Mouse (Mus musculus) spleen, adult 2 months (tissue): ENCODE measurements around the gene Frrs1l. TPM values are rescaled to one million over a fixed set of nuclear protein-coding genes. Genes with fewer than 3 reads are reported as not detected.

ENCODE experiments used
- DNase-seq, 2 experiments: peaks; one replicate each; pipeline versions ENCODE4 v3.0.0 to v3.0.0-alpha.2; 2012 to 2021; ENCODE audit warnings: low spot score in 2 of 2, low read depth in 1 of 2
- H3K27ac ChIP-seq: fragments of 200-500 bp; 2 replicates; pipeline ENCODE4 v1.5.1; 2012; ENCODE audit warnings: low read length, inconsistent platforms; ENCODE audit not compliant: insufficient read depth
- H3K27me3 ChIP-seq: fragments of 200-500 bp; 2 replicates; pipeline ENCODE4 v1.6.1; 2012; ENCODE audit warnings: mild to moderate bottlenecking, moderate library complexity, low read length, inconsistent platforms; ENCODE audit not compliant: control insufficient read depth, insufficient read depth
- H3K36me3 ChIP-seq: fragments of 200-500 bp; 2 replicates; pipeline ENCODE4 v1.6.1; 2012; ENCODE audit warnings: mild to moderate bottlenecking, low read length, inconsistent platforms; ENCODE audit not compliant: control insufficient read depth, insufficient read depth
- H3K4me1 ChIP-seq: fragments of 200-500 bp; 2 replicates; pipeline ENCODE4 v1.6.1; 2011; ENCODE audit warnings: inconsistent platforms; ENCODE audit not compliant: control insufficient read depth, insufficient read depth, insufficient read length
- H3K4me3 ChIP-seq: fragments of 200-500 bp; 2 replicates; pipeline ENCODE4 v1.5.1; 2011; ENCODE audit warnings: mild to moderate bottlenecking, inconsistent platforms; ENCODE audit not compliant: insufficient read depth, insufficient read length; ENCODE audit errors: extremely low read depth
- CTCF ChIP-seq: fragments of 200-500 bp; IDR thresholded peaks from 2 replicates; pipeline ENCODE4 v1.5.1; 2011; ENCODE audit warnings: mild to moderate bottlenecking, inconsistent platforms; ENCODE audit not compliant: insufficient read depth, insufficient read length, insufficient replicate concordance; ENCODE audit errors: extremely low read depth
- POLR2A ChIP-seq: fragments of 200-500 bp; IDR thresholded peaks from 2 replicates; pipeline ENCODE4 v1.6.1; 2011; ENCODE audit warnings: low read depth, low read length, inconsistent platforms
- WGBS: fragments of 180-500 bp; shearing (Covaris S2); methylation state at CpG from one replicate; pipeline ENCODE4 v1.1.7; 2018; 5-methylcytosine and 5-hydroxymethylcytosine counted together
- polyA plus RNA-seq: library from polyadenylated mRNA; depleted of rRNA; stranded (reverse); fragments of >200 nt; gene quantifications from 2 replicates; pipeline ENCODE4 v1.2.3, GENCODE M21; 2012

The Frrs1l gene
- polyA plus RNA-seq, 1 experiment, result not detected

DNA sequence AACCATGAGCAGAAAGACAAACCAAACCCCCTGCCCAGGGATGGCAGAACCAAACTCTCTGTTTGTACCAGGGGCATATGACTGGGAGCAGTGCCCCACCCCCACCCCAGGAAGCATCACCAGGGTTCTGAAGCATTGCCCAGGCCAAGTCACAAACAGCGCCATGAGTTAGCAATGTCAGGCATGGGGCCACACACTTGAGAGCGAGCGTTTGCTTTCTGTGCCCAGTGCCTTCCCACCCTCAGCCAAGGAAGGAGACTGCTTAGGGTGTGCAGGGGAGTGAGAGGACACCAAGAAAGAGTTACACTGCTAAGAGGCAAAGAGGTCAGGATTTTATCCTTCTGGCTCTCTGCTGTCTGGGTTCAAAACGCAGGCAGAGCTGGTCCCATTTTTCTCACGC is 20.2 kb upstream of the Frrs1l start:
- no peak for TF ChIP-seq CTCF
- no peak for TF ChIP-seq POLR2A
- no peaks in the 10 kb centered on the region for H3K27me3 ChIP-seq
- H3K36me3 ChIP-seq, result no peaks in the 10 kb centered on the region
- 61% methylated on average over 5 of the region's 5 CpGs for whole genome bisulfite sequencing
- no peaks in the 10 kb centered on the region for H3K4me1 ChIP-seq
- H3K27ac ChIP-seq, result no peak overlapping the region
- no peak overlapping the region for H3K4me3 ChIP-seq
- DNase-seq, result no peak

DNA sequence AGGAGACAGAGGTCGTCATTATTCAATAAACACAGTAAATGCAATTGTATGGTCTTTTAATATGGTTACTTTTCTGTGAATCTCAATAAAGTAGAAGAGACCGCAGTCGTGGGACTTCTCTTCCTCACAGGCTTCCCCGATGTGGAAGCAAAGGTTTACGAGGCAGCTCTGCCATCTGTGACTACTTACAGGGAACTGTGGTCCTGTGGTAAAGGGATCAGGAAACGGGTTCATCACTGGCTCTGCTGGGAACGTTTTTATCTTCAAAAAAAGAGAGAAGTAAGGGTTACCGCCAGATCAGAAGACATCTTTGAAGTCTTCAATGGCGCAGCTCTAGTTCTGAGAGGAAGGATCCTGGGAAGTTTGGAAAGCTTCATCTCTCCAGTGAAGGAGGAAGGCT is 17.5 kb upstream of the Frrs1l start:
- DNase-seq, result no peak
- Histone ChIP-seq H3K4me3 (no peak overlapping the region), H3K36me3 (no peaks in the 10 kb centered on the region), H3K27me3 (no peaks in the 10 kb centered on the region), H3K27ac (no peak overlapping the region), H3K4me1 (no peaks in the 10 kb centered on the region)
- TF ChIP-seq CTCF (no peak), POLR2A (no peak)
- whole genome bisulfite sequencing, result 27% methylated on average over 9 of the region's 9 CpGs

DNA sequence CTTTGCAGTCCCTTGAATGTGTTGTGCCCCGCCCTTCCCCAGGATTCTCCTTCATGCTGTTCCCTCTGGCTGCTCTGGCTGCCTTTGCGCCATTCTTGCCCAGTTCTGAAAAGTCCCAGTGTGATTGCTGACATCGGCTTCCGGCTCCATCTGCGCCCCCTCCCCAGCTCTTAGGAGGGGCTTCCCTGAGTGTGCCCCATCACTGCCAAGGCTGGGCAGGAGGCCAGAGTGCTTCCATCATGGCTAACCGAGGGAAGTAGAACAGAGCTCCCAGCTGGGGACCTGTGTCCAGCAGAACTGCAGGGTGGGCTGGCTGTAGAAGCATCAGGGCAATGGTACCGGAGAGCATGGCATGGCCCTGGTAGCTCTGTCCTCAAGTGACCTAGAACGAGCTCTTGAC is 14.8 kb upstream of the Frrs1l start:
- no peaks in the 10 kb centered on the region for H3K27me3 ChIP-seq
- 91% methylated on average over 8 of the region's 8 CpGs for WGBS

DNA sequence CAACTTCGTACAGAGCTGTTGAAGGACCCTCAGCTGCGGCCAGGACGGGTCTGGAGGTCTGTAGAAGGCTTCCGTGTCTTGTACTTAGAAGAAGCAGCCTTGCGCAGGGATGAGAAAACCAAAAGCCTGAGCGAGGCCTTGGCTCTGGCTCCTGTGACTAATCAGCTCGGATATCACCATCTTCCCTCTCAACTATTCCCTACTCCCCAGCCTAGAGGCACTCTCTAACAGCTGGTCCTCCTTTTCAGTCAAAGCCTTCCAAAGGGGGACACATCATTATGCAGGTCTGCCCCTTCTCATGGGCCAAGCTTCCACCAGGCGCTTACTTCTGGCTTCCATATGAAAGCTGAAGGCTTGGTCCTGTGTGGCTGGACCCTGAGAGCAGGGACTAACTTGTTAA is 13.7 kb upstream of the Frrs1l start:
- no peak for DNase-seq
- H3K36me3 ChIP-seq, result no peaks in the 10 kb centered on the region
- 87% methylated on average over 8 of the region's 8 CpGs for WGBS
- no peak overlapping the region for H3K27ac ChIP-seq
- no peaks in the 10 kb centered on the region for H3K4me1 ChIP-seq
- no peaks in the 10 kb centered on the region for H3K27me3 ChIP-seq
- no peak for TF ChIP-seq CTCF
- no peak for TF ChIP-seq POLR2A
- H3K4me3 ChIP-seq, result no peak overlapping the region

More for the DNA sequence above, 14.8 kb upstream of the Frrs1l start:
- Histone ChIP-seq H3K4me3 (no peak overlapping the region), H3K27ac (no peak overlapping the region), H3K36me3 (no peaks in the 10 kb centered on the region), H3K4me1 (no peaks in the 10 kb centered on the region)
- no peak for DNase-seq
- no peak for TF ChIP-seq POLR2A
- no peak for TF ChIP-seq CTCF

DNA sequence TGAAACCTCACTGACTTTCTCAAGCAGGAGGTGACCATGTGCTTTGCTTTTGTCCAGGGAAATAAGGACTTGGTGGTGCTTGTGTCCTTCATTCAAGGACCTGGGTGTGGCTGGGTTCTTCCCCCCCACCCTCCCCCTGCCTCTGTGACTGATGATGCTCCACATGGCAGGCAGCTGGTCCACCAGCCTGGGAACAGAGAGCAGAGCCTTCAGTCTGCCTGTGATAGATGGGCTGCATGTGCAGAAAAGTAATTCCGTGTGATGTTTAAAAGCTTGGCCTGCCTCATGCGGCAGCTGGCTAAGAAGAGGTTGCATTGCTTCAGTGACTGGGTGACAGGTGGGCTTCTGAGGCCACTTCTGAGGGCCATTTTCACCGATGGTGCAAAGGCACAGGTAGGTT is 12.6 kb upstream of the Frrs1l start:
- TF ChIP-seq CTCF (no peak), POLR2A (no peak)
- DNase-seq, result no peak
- Histone ChIP-seq H3K4me3 (no peak overlapping the region), H3K27me3 (no peaks in the 10 kb centered on the region), H3K27ac (no peak overlapping the region), H3K4me1 (no peaks in the 10 kb centered on the region), H3K36me3 (no peaks in the 10 kb centered on the region)
- WGBS, result 61% methylated on average over 3 of the region's 3 CpGs

DNA sequence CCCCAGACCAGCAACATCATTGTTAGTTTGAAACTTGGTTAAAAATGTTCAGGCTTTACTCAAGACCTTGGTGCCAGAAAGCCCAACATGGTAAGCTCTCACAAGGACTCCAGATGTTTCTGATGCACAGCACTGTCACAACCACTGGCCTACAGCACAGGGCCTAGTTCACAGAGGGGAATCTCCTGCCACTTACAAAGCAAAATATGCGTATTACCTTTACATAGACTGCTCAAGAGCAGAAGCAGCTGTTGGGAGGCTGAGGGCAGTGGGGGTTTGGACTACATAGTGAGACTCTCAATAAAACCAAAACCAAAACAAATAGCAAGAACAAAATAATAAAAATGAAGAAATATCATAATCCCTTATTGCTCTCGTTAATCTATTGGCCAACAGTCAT is 11.2 kb upstream of the Frrs1l start:
- Histone ChIP-seq H3K4me1 (no peaks in the 10 kb centered on the region), H3K27ac (no peak overlapping the region), H3K27me3 (no peaks in the 10 kb centered on the region), H3K36me3 (no peaks in the 10 kb centered on the region), H3K4me3 (no peak overlapping the region)
- no peak for DNase-seq
- TF ChIP-seq CTCF, result no peak
- TF ChIP-seq POLR2A, result no peak
- 90% methylated on average over 2 of the region's 2 CpGs for WGBS

DNA sequence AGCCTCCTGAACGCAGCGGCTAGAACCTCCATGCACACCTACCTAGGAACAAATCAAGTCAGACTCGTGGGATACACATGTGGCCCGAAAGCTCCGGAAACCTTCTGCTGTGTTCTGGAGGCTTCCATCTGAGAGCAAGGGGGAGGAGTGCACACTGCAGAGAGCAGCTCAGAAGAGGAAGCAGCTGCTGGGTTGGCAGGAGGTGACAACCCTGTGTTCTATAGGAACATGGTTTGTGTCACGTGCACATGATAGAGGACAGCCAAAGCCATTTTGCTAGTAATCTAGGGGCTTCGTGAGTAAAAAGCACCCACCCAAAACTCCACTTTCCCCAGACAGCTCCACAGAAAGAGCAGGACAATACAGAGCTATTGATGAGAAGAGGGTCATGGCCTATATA is 3.1 kb upstream of the Frrs1l start:
- Histone ChIP-seq H3K4me1 (peaks cover 4% of the 10 kb centered on the region; the same call in 1 of the 2 replicates), H3K4me3 (no peak overlapping the region), H3K27ac (no peak overlapping the region), H3K27me3 (peaks cover 11% of the 10 kb centered on the region), H3K36me3 (no peaks in the 10 kb centered on the region)
- TF ChIP-seq POLR2A (no peak), CTCF (no peak)
- DNase-seq, result no peak
- 8% methylated on average over 7 of the region's 7 CpGs for WGBS
